Mouse (Mus musculus) myocyte (in vitro differentiated cells): ENCODE measurements at regions not wholly inside any gene's neighbourhood (a gene's known extent, or its start where the extent isn't known, plus 50 kb on each side); places are given as distances from the start of the nearest gene placed in this dataset.

Experiments used
- MAX ChIP-seq: IDR thresholded peaks from one replicate; pipeline ENCODE4 v1.6.1; 2011; ENCODE audit warnings: low read depth, mild to moderate bottlenecking, control low read depth
- MYOG ChIP-seq, 3 experiments: IDR thresholded peaks; one replicate each; pipeline ENCODE4 v1.6.1; 2011; ENCODE audit warnings: control low read depth in 2 of 3, low read depth in 2 of 3, mild to moderate bottlenecking in 2 of 3; ENCODE audit not compliant: insufficient read length in 2 of 3, control insufficient read depth in 1 of 3, insufficient read depth in 1 of 3
- POLR2A ChIP-seq: IDR thresholded peaks from one replicate; pipeline ENCODE4 v1.6.1; 2011; ENCODE audit warnings: low read depth, mild to moderate bottlenecking, control low read depth, moderate library complexity; ENCODE audit not compliant: insufficient read length

DNA sequence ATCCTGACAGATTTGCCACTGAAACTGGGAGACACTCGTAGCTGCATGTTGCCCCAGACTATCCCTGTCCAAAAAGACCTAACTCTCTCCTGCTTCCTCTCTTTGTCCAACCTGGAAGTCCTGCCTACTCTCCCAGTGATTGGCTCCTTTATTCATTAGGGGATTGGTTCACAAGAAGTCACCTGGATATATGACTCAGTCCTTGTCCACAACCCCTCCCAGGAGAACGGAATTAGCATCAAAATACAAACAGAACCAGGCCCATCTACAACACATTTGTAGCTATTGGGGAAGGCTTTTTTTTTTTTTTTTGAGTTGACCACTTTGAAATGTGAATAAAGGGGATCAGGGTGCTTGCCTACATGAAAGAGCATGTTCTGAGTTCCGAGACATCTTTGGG, 347.4 kb upstream of the Tmc3 start:
- TF ChIP-seq MAX = no peak
- TF ChIP-seq POLR2A = no peak
- no peak for TF ChIP-seq MYOG (IDR thresholded peaks at IDR 0.05; ENCODE audit: control insufficient read depth in 1 of 3, insufficient read depth in 1 of 3, insufficient read length in 2 of 3, low read depth in 2 of 3)
